Mouse (Mus musculus): Measurements from ENCODE around the gene Herpud1. TPM values are rescaled to one million over a fixed set of nuclear protein-coding genes. Genes with fewer than 3 reads are reported as not detected.

Gene Herpud1
- total and polyA plus RNA-seq, 3 experiments, result 124 to 257 (median 206) TPM

DNA sequence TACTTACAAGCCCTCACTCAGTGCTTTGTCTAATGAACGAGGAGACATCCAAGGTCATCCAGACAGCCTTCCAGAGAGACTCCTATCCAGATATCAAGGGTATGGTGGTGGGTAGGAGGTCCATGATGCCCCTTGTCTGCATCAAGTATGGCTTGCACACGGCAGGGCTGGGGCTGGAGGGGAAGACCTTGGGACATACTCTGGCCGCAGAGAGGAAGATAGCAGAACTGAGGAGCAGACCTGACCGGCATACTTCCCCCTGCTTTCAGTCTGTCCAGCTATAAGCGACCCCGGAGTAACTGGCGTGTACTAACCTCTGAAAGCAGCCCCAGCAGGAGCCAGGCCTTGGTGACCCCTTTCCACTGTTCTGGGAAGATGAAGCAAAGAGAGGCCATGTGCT is 23.3 kb downstream of the Herpud1 start:
- Histone ChIP-seq H3K9ac (ENCODE audit: insufficient read depth, low read depth) (no peak overlapping the region), H3K4me1 (ENCODE audit: control insufficient read depth in 1 of 2, insufficient read depth in 2 of 2) (peaks cover 8 to 10% of the 10 kb centered on the region in 2 experiments; a peak in 2 of 4 replicates), H3K27me3 (replicated peaks) (no peaks in the 10 kb centered on the region), H3K4me2 (ENCODE audit: insufficient read depth, low read depth, poor library complexity, severe bottlenecking) (no peak overlapping the region), H3K4me3 (replicated peaks in 1 of 3; ENCODE audit: low read depth in 2 of 3, low read length in 2 of 3, poor library complexity in 1 of 3) (no peak overlapping the region), H3K36me3 (replicated peaks in 1 of 2; ENCODE audit: control insufficient read depth in 1 of 2, insufficient read depth in 1 of 2, low read length in 1 of 2) (peaks cover 0 to 1% of the 10 kb centered on the region in 2 experiments), H3K9me3 (replicated peaks; ENCODE audit: low read length) (no peaks in the 10 kb centered on the region), H3K79me2 (replicated peaks; ENCODE audit: control insufficient read depth, extremely low read depth, insufficient read depth, poor library complexity, severe bottlenecking) (no peaks in the 10 kb centered on the region), H3K27ac (ENCODE audit: insufficient read depth, low read depth) (no peak overlapping the region)
- no peak for TF ChIP-seq NRF1 (IDR thresholded peaks at IDR 0.05; ENCODE audit: low read depth, low read length)
- no peak for TF ChIP-seq PAX5 (IDR thresholded peaks at IDR 0.05; ENCODE audit: low read length)
- TF ChIP-seq JUN (IDR thresholded peaks at IDR 0.05; ENCODE audit: insufficient read depth, low read depth, low read length), result no peak
- no peak for TF ChIP-seq ELF1 (IDR thresholded peaks at IDR 0.05; ENCODE audit: low read depth, low read length)
- no peak for TF ChIP-seq MXI1 (IDR thresholded peaks at IDR 0.05; ENCODE audit: low read depth, low read length)
- TF ChIP-seq ETS1 (conservative IDR thresholded peaks at IDR 0.05; ENCODE audit: low read depth, low read length), result no peak
- no peak for DNase-seq (ENCODE audit: extremely low read depth)
- in situ Hi-C loops (cut with MboI; ENCODE audit: low pct_ligation_motif_present, low pct_unique_long_range_greater_than_20kb, low sequenced_read_pairs) (no loop called here), dilution Hi-C loops (cut with MboI; ENCODE audit: extremely low pct_ligation_motif_present, extremely low pct_unique_long_range_greater_than_20kb, low sequenced_read_pairs) (no loop called here)

DNA sequence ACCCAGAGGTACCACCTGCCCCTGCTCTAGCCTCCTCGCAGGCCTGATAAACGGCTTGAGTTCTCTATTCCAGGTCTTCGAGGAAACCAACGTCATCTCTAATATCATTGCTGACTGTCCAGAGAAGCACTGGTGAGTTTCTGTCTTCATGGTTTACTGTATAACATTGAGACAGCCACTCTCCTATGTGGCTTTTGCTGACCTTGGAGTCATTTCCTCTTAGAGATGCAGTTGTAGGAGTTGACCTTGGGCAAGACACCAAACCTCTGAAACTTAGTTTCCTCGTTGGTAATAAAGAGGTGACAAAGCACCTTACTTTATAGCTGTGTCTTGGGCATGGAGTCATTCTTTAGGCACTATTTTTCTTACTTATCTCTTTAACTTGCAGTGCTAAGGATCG is 26.3 kb downstream of the Herpud1 start:
- dilution Hi-C loops (cut with MboI; ENCODE audit: extremely low pct_ligation_motif_present, extremely low pct_unique_long_range_greater_than_20kb, low sequenced_read_pairs) (no loop called here), in situ Hi-C loops (cut with MboI; ENCODE audit: low pct_ligation_motif_present, low pct_unique_long_range_greater_than_20kb, low sequenced_read_pairs) (no loop called here)
- Histone ChIP-seq H3K9me3 (replicated peaks; ENCODE audit: low read length) (no peaks in the 10 kb centered on the region), H3K79me2 (replicated peaks; ENCODE audit: control insufficient read depth, extremely low read depth, insufficient read depth, poor library complexity, severe bottlenecking) (no peaks in the 10 kb centered on the region), H3K36me3 (replicated peaks in 1 of 2; ENCODE audit: control insufficient read depth in 1 of 2, insufficient read depth in 1 of 2, low read length in 1 of 2) (no peaks in the 10 kb centered on the region), H3K4me1 (ENCODE audit: control insufficient read depth in 1 of 2, insufficient read depth in 2 of 2) (peaks cover 12 to 16% of the 10 kb centered on the region in 2 experiments; a peak in 3 of 4 replicates), H3K4me2 (ENCODE audit: insufficient read depth, low read depth, poor library complexity, severe bottlenecking) (no peak overlapping the region), H3K9ac (ENCODE audit: insufficient read depth, low read depth) (no peak overlapping the region), H3K4me3 (replicated peaks in 1 of 3; ENCODE audit: low read depth in 2 of 3, low read length in 2 of 3, poor library complexity in 1 of 3) (no peak overlapping the region), H3K27me3 (replicated peaks) (no peaks in the 10 kb centered on the region), H3K27ac (ENCODE audit: insufficient read depth, low read depth) (no peak overlapping the region)
- DNase-seq (ENCODE audit: extremely low read depth), result no peak
- TF ChIP-seq ZNF384 (IDR thresholded peaks at IDR 0.05; ENCODE audit: low read depth, low read length) (no peak), MYC (IDR thresholded peaks at IDR 0.05; ENCODE audit: low read depth, low read length) (no peak), IRF4 (IDR thresholded peaks at IDR 0.05; ENCODE audit: low read depth, low read length) (no peak), KAT2A (IDR thresholded peaks at IDR 0.05; ENCODE audit: insufficient replicate concordance, low read length) (no peak), JUN (IDR thresholded peaks at IDR 0.05; ENCODE audit: insufficient read depth, low read depth, low read length) (no peak), HCFC1 (IDR thresholded peaks at IDR 0.05; ENCODE audit: low read depth, low read length) (no peak), RCOR1 (conservative IDR thresholded peaks at IDR 0.05; ENCODE audit: low read depth, low read length) (no peak)

DNA sequence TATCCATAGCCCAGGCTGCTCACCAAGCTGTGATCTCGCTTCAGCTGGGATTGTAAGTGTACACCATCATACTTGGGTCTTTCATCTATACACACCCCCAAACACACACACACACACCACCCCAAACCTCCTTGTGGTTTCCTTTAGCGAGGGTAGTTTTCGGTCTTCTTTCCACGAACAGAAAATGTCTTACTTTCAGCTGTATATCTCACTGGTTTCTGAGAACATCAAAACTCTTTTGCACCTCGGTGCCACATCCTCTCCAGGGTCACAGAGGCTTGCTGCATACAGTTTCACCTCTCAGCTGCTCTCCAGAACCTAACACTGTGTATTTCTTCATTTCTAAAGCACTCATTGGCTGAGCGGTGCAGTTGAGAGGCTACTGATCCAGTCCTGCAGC is 27.3 kb downstream of the Herpud1 start:
- Histone ChIP-seq H3K36me3 (replicated peaks in 1 of 2; ENCODE audit: control insufficient read depth in 1 of 2, insufficient read depth in 1 of 2, low read length in 1 of 2) (no peaks in the 10 kb centered on the region), H3K9ac (ENCODE audit: insufficient read depth, low read depth) (no peak overlapping the region), H3K4me2 (ENCODE audit: insufficient read depth, low read depth, poor library complexity, severe bottlenecking) (peak overlapping the region; percentile 51; the same call in 1 of the 2 replicates), H3K27me3 (replicated peaks) (no peaks in the 10 kb centered on the region), H3K27ac (ENCODE audit: insufficient read depth, low read depth) (no peak overlapping the region), H3K9me3 (replicated peaks; ENCODE audit: low read length) (no peaks in the 10 kb centered on the region), H3K79me2 (replicated peaks; ENCODE audit: control insufficient read depth, extremely low read depth, insufficient read depth, poor library complexity, severe bottlenecking) (no peaks in the 10 kb centered on the region), H3K4me3 (replicated peaks in 1 of 3; ENCODE audit: low read depth in 2 of 3, low read length in 2 of 3, poor library complexity in 1 of 3) (no peak overlapping the region), H3K4me1 (ENCODE audit: control insufficient read depth in 1 of 2, insufficient read depth in 2 of 2) (peaks cover 12 to 23% of the 10 kb centered on the region in 2 experiments; a peak in 3 of 4 replicates)
- no peak for TF ChIP-seq RAD21 (IDR thresholded peaks at IDR 0.05; ENCODE audit: low read depth, low read length)
- no peak for TF ChIP-seq JUND (conservative IDR thresholded peaks at IDR 0.05; ENCODE audit: low read depth, low read length)
- no peak for TF ChIP-seq POLR2AphosphoS2 (IDR thresholded peaks at IDR 0.05; ENCODE audit: low read depth, low read length)
- no peak for TF ChIP-seq MAZ (IDR thresholded peaks at IDR 0.05; ENCODE audit: low read depth, low read length)
- TF ChIP-seq ELF1 (IDR thresholded peaks at IDR 0.05; ENCODE audit: low read depth, low read length), result no peak
- TF ChIP-seq EP300 (IDR thresholded peaks at IDR 0.05; ENCODE audit: low read length), result no peak
- TF ChIP-seq UBTF (IDR thresholded peaks at IDR 0.05; ENCODE audit: low read depth, low read length), result no peak
- TF ChIP-seq ETS1 (conservative IDR thresholded peaks at IDR 0.05; ENCODE audit: low read depth, low read length), result no peak
- dilution Hi-C loops (cut with MboI; ENCODE audit: extremely low pct_ligation_motif_present, extremely low pct_unique_long_range_greater_than_20kb, low sequenced_read_pairs) (no loop called here), in situ Hi-C loops (cut with MboI; ENCODE audit: low pct_ligation_motif_present, low pct_unique_long_range_greater_than_20kb, low sequenced_read_pairs) (no loop called here)
- DNase-seq (ENCODE audit: extremely low read depth), result no peak
